Mouse (Mus musculus) E14TG2a.4 (cell line): Measurements from ENCODE around the gene Hoxb7.
A peak's percentile ranks its signal among the peaks of the same experiment; 100 is the strongest.

ENCODE experiments used
- H3K27me3 ChIP-seq: 2 replicates; pipeline ENCODE4 v1.6.1; 2014; ENCODE audit warnings: low read length, control low read depth; ENCODE audit not compliant: insufficient read depth
- H3K36me3 ChIP-seq: 2 replicates; pipeline ENCODE4 v1.6.1; 2014; ENCODE audit warnings: low read length, control low read depth; ENCODE audit not compliant: insufficient read depth
- H3K4me1 ChIP-seq: replicated peaks from 2 replicates; pipeline ENCODE4 v1.6.1; 2014; ENCODE audit warnings: low read depth, low read length, control low read depth
- H3K4me3 ChIP-seq: replicated peaks from 2 replicates; pipeline ENCODE4 v1.5.1; 2014; ENCODE audit warnings: mild to moderate bottlenecking, low read length
- H3K9me3 ChIP-seq: 2 replicates; pipeline ENCODE4 v1.6.1; 2014; ENCODE audit warnings: low read length, control low read depth
- CTCF ChIP-seq: conservative IDR thresholded peaks from 2 replicates; pipeline ENCODE4 v1.5.1; 2014; ENCODE audit warnings: low read length
- NANOG ChIP-seq: IDR thresholded peaks from 2 replicates; pipeline ENCODE4 v1.6.1; 2014; ENCODE audit warnings: borderline replicate concordance, low read length, mixed read lengths
- POU5F1 ChIP-seq: IDR thresholded peaks from 2 replicates; pipeline ENCODE4 v1.6.1; 2014; ENCODE audit warnings: low read length, borderline replicate concordance

The Hoxb7 gene

GRCm38 (mm10) chr11:96324965-96325364, 38.5 kb downstream of the Hoxb7 start:
- no peaks in the 10 kb centered on the region for H3K36me3 ChIP-seq
- TF ChIP-seq NANOG: no peak
- no peak for TF ChIP-seq POU5F1
- TF ChIP-seq CTCF: no peak
- H3K27me3 ChIP-seq: peaks cover 100% of the 10 kb centered on the region
- H3K4me3 ChIP-seq: no peak overlapping the region
- H3K9me3 ChIP-seq: peaks cover 7% of the 10 kb centered on the region
- peaks cover 33% of the 10 kb centered on the region for H3K4me1 ChIP-seq

DNA sequence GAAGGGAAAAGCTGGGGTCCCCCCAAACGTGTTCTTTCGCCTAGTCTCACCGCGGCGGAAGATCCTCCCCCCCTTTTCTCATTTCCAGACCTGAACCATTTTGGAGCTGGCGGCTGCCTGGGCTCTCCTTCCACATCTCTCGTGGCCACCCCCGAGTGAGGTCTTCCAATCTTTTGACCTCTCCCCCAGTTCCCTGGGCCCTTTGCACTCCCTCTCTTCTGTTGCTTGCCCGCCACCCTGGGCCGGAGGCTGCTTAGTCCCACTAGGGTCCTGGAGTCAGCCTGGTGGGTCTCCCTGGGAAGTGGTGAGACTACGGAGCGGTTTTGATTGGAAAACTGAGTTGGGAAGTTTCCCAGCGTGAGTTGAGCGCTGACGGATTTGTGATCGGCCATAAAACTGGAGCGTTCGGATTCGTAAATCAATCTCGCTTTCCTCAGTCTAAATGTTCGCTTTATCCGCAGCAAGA, 39.4 kb downstream of the Hoxb7 start:
- H3K9me3 ChIP-seq: peaks cover 9% of the 10 kb centered on the region
- peaks cover 41% of the 10 kb centered on the region for H3K4me1 ChIP-seq
- TF ChIP-seq NANOG: no peak
- no peak for TF ChIP-seq POU5F1
- no peak for TF ChIP-seq CTCF
- no peaks in the 10 kb centered on the region for H3K36me3 ChIP-seq
- peaks cover 100% of the 10 kb centered on the region for H3K27me3 ChIP-seq
- no peak overlapping the region; the same call in 1 of the 2 replicates for H3K4me3 ChIP-seq

DNA sequence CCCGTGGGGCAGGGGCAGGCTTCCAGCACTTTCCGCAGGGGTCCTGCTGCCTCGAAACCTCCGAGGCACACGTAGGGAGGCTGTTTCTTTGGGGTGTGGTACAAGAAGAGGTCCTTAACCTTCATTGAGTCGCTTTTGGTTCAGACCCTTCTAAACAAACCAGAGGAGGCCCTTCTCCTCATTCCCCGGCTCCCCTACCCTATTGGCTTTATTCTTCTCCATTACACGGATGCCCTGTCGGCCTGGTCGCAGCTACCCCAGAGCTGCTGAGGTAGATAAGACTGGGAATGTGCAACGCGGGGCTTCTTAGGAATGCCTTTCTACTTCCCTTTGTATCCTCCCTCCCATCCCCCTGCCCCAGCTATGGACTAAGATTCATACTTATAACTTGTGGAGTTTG, 40.3 kb downstream of the Hoxb7 start:
- Histone ChIP-seq H3K27me3 (peaks cover 100% of the 10 kb centered on the region), H3K4me3 (no peak overlapping the region), H3K36me3 (no peaks in the 10 kb centered on the region), H3K4me1 (peaks cover 45% of the 10 kb centered on the region), H3K9me3 (peaks cover 9% of the 10 kb centered on the region)
- TF ChIP-seq CTCF (no peak), POU5F1 (no peak), NANOG (no peak)

DNA sequence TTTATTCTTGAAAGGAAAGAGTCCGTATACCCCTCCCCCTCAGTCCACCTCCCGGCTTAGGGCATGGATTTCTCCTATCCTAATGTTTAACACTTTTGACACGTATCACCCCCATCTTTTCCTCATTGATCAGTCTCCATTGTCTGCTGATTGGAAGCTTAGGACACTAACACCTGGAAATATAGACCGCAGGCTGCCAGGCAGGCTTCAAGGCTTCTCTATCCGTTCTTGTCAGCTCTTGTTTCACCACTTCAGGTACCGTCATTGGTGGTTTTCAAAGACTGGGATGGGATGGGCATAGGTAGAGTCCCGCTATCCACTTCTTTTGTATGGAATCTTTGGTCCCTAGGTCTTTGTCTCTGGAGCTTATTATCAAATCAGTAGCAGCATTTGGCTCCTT, 40.7 kb downstream of the Hoxb7 start:
- H3K27me3 ChIP-seq: peaks cover 100% of the 10 kb centered on the region
- H3K36me3 ChIP-seq: no peaks in the 10 kb centered on the region
- H3K4me1 ChIP-seq: peaks cover 49% of the 10 kb centered on the region
- H3K4me3 ChIP-seq: no peak overlapping the region
- peaks cover 9% of the 10 kb centered on the region for H3K9me3 ChIP-seq
- TF ChIP-seq CTCF (no peak), NANOG (no peak), POU5F1 (no peak)

- Histone ChIP-seq H3K27me3 (peaks cover 100% of the 10 kb centered on the region), H3K4me3 (no peak overlapping the region), H3K4me1 (peaks cover 53% of the 10 kb centered on the region), H3K36me3 (no peaks in the 10 kb centered on the region), H3K9me3 (peaks cover 9% of the 10 kb centered on the region)
- TF ChIP-seq POU5F1 (no peak), CTCF (no peak), NANOG (no peak)
These were observed 41.3 kb downstream of the Hoxb7 start for GRCm38 (mm10) chr11:96327750-96328149.

GRCm38 (mm10) chr11:96328605-96329004, 42.2 kb downstream of the Hoxb7 start:
- H3K4me1 ChIP-seq: peaks cover 60% of the 10 kb centered on the region
- peaks cover 9% of the 10 kb centered on the region for H3K9me3 ChIP-seq
- TF ChIP-seq NANOG (no peak), POU5F1 (no peak), CTCF (no peak)

GRCm38 (mm10) chr11:96332105-96332504, 45.7 kb downstream of the Hoxb7 start:
- H3K27me3 ChIP-seq: peaks cover 100% of the 10 kb centered on the region
- TF ChIP-seq NANOG (no peak), CTCF (no peak), POU5F1 (no peak)
- peak overlapping the region; percentile 51; the same call in 1 of the 2 replicates for H3K4me3 ChIP-seq
- H3K36me3 ChIP-seq: no peaks in the 10 kb centered on the region
- peaks cover 44% of the 10 kb centered on the region for H3K4me1 ChIP-seq
- H3K9me3 ChIP-seq: peaks cover 13% of the 10 kb centered on the region

More at GRCm38 (mm10) chr11:96328605-96329004, 42.2 kb downstream of the Hoxb7 start:
- Histone ChIP-seq H3K36me3 (no peaks in the 10 kb centered on the region), H3K27me3 (peaks cover 100% of the 10 kb centered on the region), H3K4me3 (no peak overlapping the region)

- H3K27me3 ChIP-seq: peaks cover 100% of the 10 kb centered on the region
- H3K36me3 ChIP-seq: no peaks in the 10 kb centered on the region
- H3K4me1 ChIP-seq: peaks cover 39% of the 10 kb centered on the region
- H3K9me3 ChIP-seq: peaks cover 13% of the 10 kb centered on the region
- peak overlapping the region; percentile 51 for H3K4me3 ChIP-seq
- TF ChIP-seq POU5F1 (no peak), NANOG (no peak), CTCF (no peak)
These were observed 46.2 kb downstream of the Hoxb7 start for GRCm38 (mm10) chr11:96332618-96333032.

DNA sequence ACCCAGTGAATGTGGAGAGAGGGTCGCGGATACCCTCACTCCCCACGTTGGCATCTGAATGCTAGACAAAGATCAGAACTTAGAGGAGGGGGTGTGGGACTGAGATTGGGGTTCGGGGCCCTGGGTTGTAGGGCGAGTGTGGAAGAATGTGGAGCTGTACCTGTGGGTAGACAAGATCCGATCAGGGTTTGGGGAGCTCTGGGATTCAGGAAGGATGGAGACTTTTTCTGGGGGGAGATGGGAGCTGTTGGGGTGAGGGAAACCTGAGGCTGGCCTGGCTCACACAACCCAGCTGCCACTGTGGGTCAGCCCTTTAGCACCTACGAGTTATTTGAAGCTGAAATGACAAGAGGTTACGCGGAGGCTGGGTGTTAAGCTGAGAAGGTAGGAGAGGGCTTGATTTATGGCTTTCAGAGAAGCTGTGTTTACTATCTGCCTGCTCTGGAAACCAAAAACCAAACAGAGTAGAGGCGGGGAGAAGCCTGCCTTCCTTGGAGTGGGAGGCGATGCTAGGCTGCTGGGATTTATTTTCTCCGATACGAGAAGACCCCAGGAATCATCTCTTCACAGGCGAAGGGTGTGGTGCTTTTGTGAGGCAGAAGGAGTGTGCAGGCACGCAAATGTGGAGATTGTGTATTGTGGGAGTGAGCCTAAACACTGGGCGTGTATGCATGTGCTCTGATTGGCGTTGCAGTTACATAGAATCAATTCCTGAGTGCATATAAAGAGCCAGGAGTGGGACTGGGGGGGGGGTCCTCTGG, 47.0 kb downstream of the Hoxb7 start:
- peak overlapping the region; percentile 51 for H3K4me3 ChIP-seq
- peaks cover 100% of the 10 kb centered on the region for H3K27me3 ChIP-seq
- H3K9me3 ChIP-seq: peaks cover 13% of the 10 kb centered on the region
- H3K4me1 ChIP-seq: peaks cover 39% of the 10 kb centered on the region
- TF ChIP-seq POU5F1: no peak
- TF ChIP-seq NANOG: no peak
- no peak for TF ChIP-seq CTCF
- no peaks in the 10 kb centered on the region for H3K36me3 ChIP-seq
